Mouse (Mus musculus) CH12.LX (cell line): ENCODE measurements around the gene Lrrc8a. TPM values are rescaled to one million over a fixed set of nuclear protein-coding genes. Genes with fewer than 3 reads are reported as not detected.

Experiments used
- DNase-seq: peaks from one replicate; pipeline ENCODE4 v3.0.0-alpha.2; 2013; ENCODE audit errors: extremely low read depth
- H3K27ac ChIP-seq: 2 replicates; pipeline ENCODE4 v1.5.1; 2012; ENCODE audit warnings: low read depth, mild to moderate bottlenecking, control low read depth, moderate library complexity; ENCODE audit not compliant: insufficient read depth
- H3K27me3 ChIP-seq: replicated peaks from 2 replicates; pipeline ENCODE3; 2012; ENCODE audit warnings: inconsistent platforms
- H3K36me3 ChIP-seq, 2 experiments: replicated peaks in 1 of 2; 2 replicates each; pipeline versions ENCODE3 to v1.6.1; 2012; ENCODE audit warnings: inconsistent platforms in 1 of 2, low read length in 1 of 2, mild to moderate bottlenecking in 1 of 2, mixed read lengths in 1 of 2, moderate library complexity in 1 of 2; ENCODE audit not compliant: control insufficient read depth in 1 of 2, insufficient read depth in 1 of 2
- H3K4me1 ChIP-seq, 2 experiments: 2 replicates each; pipeline ENCODE4 v1.6.1; 2012; ENCODE audit warnings: inconsistent platforms in 1 of 2, moderate library complexity in 1 of 2; ENCODE audit not compliant: insufficient read depth in 2 of 2, control insufficient read depth in 1 of 2
- H3K4me2 ChIP-seq: 2 replicates; pipeline ENCODE4 v1.6.1; 2012; ENCODE audit warnings: low read depth, mild to moderate bottlenecking, control low read depth; ENCODE audit not compliant: poor library complexity, insufficient read depth, severe bottlenecking
- H3K4me3 ChIP-seq, 3 experiments: fragments of 150-350 bp in 1 of 3; sonication (generic) in 1 of 3; replicated peaks in 1 of 3; 2 replicates each; pipeline versions ENCODE3 to v1.5.1; 2011 to 2012; ENCODE audit warnings: low read depth in 2 of 3, low read length in 2 of 3, mild to moderate bottlenecking in 2 of 3, moderate library complexity in 2 of 3, control low read depth in 1 of 3, improper control_type of control experiment in 1 of 3, inconsistent platforms in 1 of 3, mixed read lengths in 1 of 3; ENCODE audit not compliant: poor library complexity in 1 of 3
- H3K79me2 ChIP-seq: replicated peaks from 2 replicates; pipeline ENCODE4 v1.6.1; 2012; ENCODE audit warnings: mild to moderate bottlenecking, moderate library complexity; ENCODE audit not compliant: control insufficient read depth, poor library complexity, insufficient read depth, severe bottlenecking; ENCODE audit errors: extremely low read depth
- H3K9ac ChIP-seq: 2 replicates; pipeline ENCODE4 v1.6.1; 2012; ENCODE audit warnings: low read depth, mild to moderate bottlenecking, control low read depth, moderate library complexity; ENCODE audit not compliant: insufficient read depth
- H3K9me3 ChIP-seq: replicated peaks from 2 replicates; pipeline ENCODE3; 2012; ENCODE audit warnings: low read length, inconsistent platforms, mixed read lengths
- CHD1 ChIP-seq: IDR thresholded peaks from 2 replicates; pipeline ENCODE4 v1.6.1; 2012; ENCODE audit warnings: low read depth, low read length, improper control_type of control experiment, inconsistent platforms
- CHD2 ChIP-seq: IDR thresholded peaks from 2 replicates; pipeline ENCODE4 v1.6.1; 2011; ENCODE audit warnings: low read length, improper control_type of control experiment
- CTCF ChIP-seq, 2 experiments: IDR thresholded peaks in 1 of 2; conservative IDR thresholded peaks in 1 of 2; 2 replicates each; pipeline ENCODE4 v1.5.1; 2011 to 2012; ENCODE audit warnings: low read depth in 2 of 2, low read length in 2 of 2, improper control_type of control experiment in 1 of 2, inconsistent platforms in 1 of 2, mild to moderate bottlenecking in 1 of 2, moderate library complexity in 1 of 2
- GABPA ChIP-seq: IDR thresholded peaks from 2 replicates; pipeline ENCODE4 v1.6.1; 2012; ENCODE audit warnings: low read depth, low read length, improper control_type of control experiment, inconsistent platforms; ENCODE audit not compliant: insufficient replicate concordance
- KAT2A ChIP-seq: IDR thresholded peaks from 2 replicates; pipeline ENCODE4 v1.6.1; 2012; ENCODE audit warnings: low read length, improper control_type of control experiment, inconsistent platforms; ENCODE audit not compliant: insufficient replicate concordance
- MAX ChIP-seq: IDR thresholded peaks from 2 replicates; pipeline ENCODE4 v1.6.1; 2011; ENCODE audit warnings: low read length, improper control_type of control experiment
- MAZ ChIP-seq: IDR thresholded peaks from 2 replicates; pipeline ENCODE4 v1.6.1; 2012; ENCODE audit warnings: low read depth, mild to moderate bottlenecking, inconsistent platforms, low read length, improper control_type of control experiment, moderate library complexity
- MEF2A ChIP-seq: IDR thresholded peaks from 2 replicates; pipeline ENCODE4 v1.6.1; 2014; ENCODE audit warnings: low read depth, mild to moderate bottlenecking, inconsistent platforms, low read length, improper control_type of control experiment, borderline replicate concordance
- NRF1 ChIP-seq: IDR thresholded peaks from 2 replicates; pipeline ENCODE4 v1.6.1; 2014; ENCODE audit warnings: low read depth, mild to moderate bottlenecking, inconsistent platforms, low read length, improper control_type of control experiment, moderate library complexity
- PAX5 ChIP-seq: IDR thresholded peaks from 2 replicates; pipeline ENCODE4 v1.6.1; 2012; ENCODE audit warnings: low read length, inconsistent platforms, mixed read lengths
- POLR2A ChIP-seq: IDR thresholded peaks from 2 replicates; pipeline ENCODE4 v1.6.1; 2011; ENCODE audit warnings: low read depth, mild to moderate bottlenecking, improper control_type of control experiment, low read length
- RAD21 ChIP-seq: IDR thresholded peaks from 2 replicates; pipeline ENCODE4 v1.6.1; 2011; ENCODE audit warnings: low read depth, mild to moderate bottlenecking, low read length, improper control_type of control experiment, moderate library complexity
- SIN3A ChIP-seq: IDR thresholded peaks from 2 replicates; pipeline ENCODE4 v1.6.1; 2012; ENCODE audit warnings: low read length, improper control_type of control experiment, inconsistent platforms
- SMC3 ChIP-seq: IDR thresholded peaks from 2 replicates; pipeline ENCODE4 v1.6.1; 2011; ENCODE audit warnings: low read depth, low read length, improper control_type of control experiment
- TCF12 ChIP-seq: IDR thresholded peaks from 2 replicates; pipeline ENCODE4 v1.6.1; 2014; ENCODE audit warnings: low read depth, mild to moderate bottlenecking, inconsistent platforms, low read length, improper control_type of control experiment
- USF2 ChIP-seq: conservative IDR thresholded peaks from 2 replicates; pipeline ENCODE4 v1.6.1; 2011; ENCODE audit warnings: low read depth, low read length, improper control_type of control experiment
- ZC3H11A ChIP-seq: IDR thresholded peaks from 2 replicates; pipeline ENCODE4 v1.6.1; 2012; ENCODE audit warnings: low read depth, mild to moderate bottlenecking, inconsistent platforms, low read length, improper control_type of control experiment
- ZMIZ1 ChIP-seq: IDR thresholded peaks from 2 replicates; pipeline ENCODE4 v1.6.1; 2012; ENCODE audit warnings: low read depth, mild to moderate bottlenecking, inconsistent platforms, low read length, improper control_type of control experiment
- ZNF384 ChIP-seq: IDR thresholded peaks from 2 replicates; pipeline ENCODE4 v1.6.1; 2012; ENCODE audit warnings: low read depth, low read length, improper control_type of control experiment, inconsistent platforms
- dilution Hi-C: fragments of 300-500 bp; cut with MboI; formaldehyde crosslinking; loops from 2 replicates; pipeline ENCODE4 v1.14.3; 2020; ENCODE audit warnings: low sequenced_read_pairs; ENCODE audit not compliant: extremely low pct_unique_long_range_greater_than_20kb, extremely low pct_ligation_motif_present
- in situ Hi-C: fragments of 300-500 bp; cut with MboI; formaldehyde crosslinking; loops from 3 replicates; pipeline ENCODE4 v1.14.3; 2019; ENCODE audit warnings: low sequenced_read_pairs, low pct_ligation_motif_present, low pct_unique_long_range_greater_than_20kb, mixed read lengths
- polyA plus RNA-seq: library from polyadenylated mRNA; unstranded; fragments of >175 nt; gene quantifications from 2 replicates; pipeline ENCODE4 v1.2.1, GENCODE M21; 2012; ENCODE audit warnings: low read depth; ENCODE audit not compliant: insufficient read length
- total RNA-seq, 2 experiments: library from RNA; depleted of rRNA; stranded (reverse); fragments of 300-350 nt in 1 of 2; fragments of >200 nt in 1 of 2; gene quantifications; 2 replicates each; pipeline ENCODE4 v1.2.3; 2012 to 2014

The Lrrc8a gene
- total and polyA plus RNA-seq, 3 experiments, result 1.4 to 2.8 (median 1.8) TPM

GRCm38 (mm10) chr2:30203439-30203838 lies 34.1 kb upstream of the Lrrc8a start:
- Histone ChIP-seq H3K4me2 (no peak overlapping the region), H3K36me3 (no peaks in the 10 kb centered on the region), H3K79me2 (no peaks in the 10 kb centered on the region), H3K4me3 (no peak overlapping the region), H3K27me3 (peaks cover 23% of the 10 kb centered on the region), H3K27ac (no peak overlapping the region), H3K9ac (no peak overlapping the region), H3K4me1 (peaks cover 8 to 16% of the 10 kb centered on the region in 2 experiments), H3K9me3 (no peaks in the 10 kb centered on the region)
- dilution Hi-C loops, result no loop called here
- DNase-seq, result peak; percentile 61
- no peak for TF ChIP-seq MAZ
- no peak for TF ChIP-seq USF2
- no peak for TF ChIP-seq MEF2A
- no peak for TF ChIP-seq CHD1
- TF ChIP-seq CHD2, result no peak
- no peak for TF ChIP-seq POLR2A
- peak; percentile 64 to 68 for TF ChIP-seq CTCF (conservative IDR thresholded peaks at IDR 0.05 in 1 of 2, IDR thresholded peaks at IDR 0.05 in 1 of 2; ENCODE audit: low read depth in 2 of 2, low read length in 2 of 2)
- TF ChIP-seq RAD21, result peak; percentile 61
- TF ChIP-seq SIN3A, result no peak
- peak; percentile 49 for TF ChIP-seq SMC3
- TF ChIP-seq ZNF384, result peak; percentile 80
- no peak for TF ChIP-seq NRF1
- no peak for TF ChIP-seq PAX5
- in situ Hi-C loops, result no loop called here

DNA sequence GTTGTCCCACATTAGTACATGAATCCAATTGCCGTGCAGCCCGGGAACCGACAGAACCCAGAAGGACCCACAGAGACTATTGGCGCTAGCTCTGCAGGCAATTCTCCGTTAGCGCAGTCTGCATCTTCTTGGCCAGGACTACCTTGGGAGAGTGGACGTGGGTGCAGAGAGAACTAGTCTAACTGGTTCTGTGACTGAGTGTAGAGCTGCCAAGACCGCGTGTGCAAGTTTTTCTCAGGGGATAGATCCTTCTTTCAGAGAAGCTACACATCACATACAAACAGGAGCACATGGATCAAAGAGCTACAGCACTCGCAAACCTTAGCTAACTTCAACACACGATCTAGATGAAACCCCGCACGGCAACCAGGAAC lies 32.3 kb upstream of the Lrrc8a start:
- Histone ChIP-seq H3K4me3 (peak overlapping the region; percentile 60 to 83 (median 65)), H3K4me2 (peak overlapping the region; percentile 90), H3K4me1 (peaks cover 8 to 16% of the 10 kb centered on the region in 2 experiments), H3K27me3 (peaks cover 23% of the 10 kb centered on the region), H3K9ac (peak overlapping the region; percentile 62), H3K27ac (no peak overlapping the region), H3K9me3 (no peaks in the 10 kb centered on the region), H3K79me2 (no peaks in the 10 kb centered on the region), H3K36me3 (no peaks in the 10 kb centered on the region)
- in situ Hi-C loops, result no loop called here
- TF ChIP-seq ZMIZ1 (no peak), TCF12 (no peak), GABPA (no peak), PAX5 (no peak), MAX (no peak), ZC3H11A (no peak), USF2 (no peak), KAT2A (no peak)
- dilution Hi-C loops, result no loop called here
- peak; percentile 12 for DNase-seq
